Comparison of ENCODE assay signal across 8 mouse cellular contexts in genomic region chr11:116027756-116028155, GRCm38 (mm10). TPM values are rescaled to one million over a fixed set of nuclear protein-coding genes. Genes with fewer than 3 reads are reported as not detected.
DNase-seq lines count a peak whose midpoint lies in the region; ATAC-seq and TF ChIP-seq lines count a peak whose summit lies in the region.

Gene H3f3b (minus strand): TSS chr11:116027962.

- no peak for DNase-seq in layer of hippocampus, adult 2 months (ENCODE audit: low spot score in 2 of 2)
- no peak for DNase-seq in layer of hippocampus, adult 9-10 months (ENCODE audit: low spot score)
- no peak for DNase-seq in adrenal gland, postnatal 36 days
- no peak for DNase-seq in gastrocnemius, postnatal 25 days
- DNase-seq in intestine, embryonic 14.5 days (ENCODE audit: low spot score): no peak
- DNase-seq in ovary, adult 18-20 months (ENCODE audit: low spot score): no peak
- no peak for DNase-seq in urinary bladder, postnatal 14 days (ENCODE audit: low spot score)

- H3K27ac ChIP-seq in layer of hippocampus, adult 2 months: no peak within 1 kb of the TSS
- no peak within 1 kb of the TSS for H3K27ac ChIP-seq in intestine, embryonic 14.5 days (ENCODE audit: low read depth)

- H3K4me3 ChIP-seq in layer of hippocampus, adult 2 months: no peak within 1 kb of the TSS
- no peak within 1 kb of the TSS for H3K4me3 ChIP-seq in intestine, embryonic 14.5 days (ENCODE audit: low read depth, low read length)

- no peaks in the 10 kb centered on the region for H3K27me3 ChIP-seq in intestine, embryonic 14.5 days (replicated peaks; ENCODE audit: control insufficient read depth, insufficient read depth, low read length)

- TF ChIP-seq CTCF in layer of hippocampus, adult 2 months (conservative IDR thresholded peaks at IDR 0.05): no peak

- WGBS in intestine, embryonic 14.5 days: 83% methylated on average over 4 of the region's 4 CpGs

- H3K9me3 ChIP-seq in intestine, embryonic 14.5 days (ENCODE audit: control insufficient read depth, low read length): no peaks in the 10 kb centered on the region

- no peak within 1 kb of the TSS for H3K9ac ChIP-seq in intestine, embryonic 14.5 days (ENCODE audit: low read length)

- no peaks in the 10 kb centered on the region for H3K36me3 ChIP-seq in intestine, embryonic 14.5 days (ENCODE audit: control insufficient read depth, insufficient read depth, low read length)

- H3K4me2 ChIP-seq in intestine, embryonic 14.5 days (ENCODE audit: low read length): no peak within 1 kb of the TSS

- ATAC-seq in intestine, embryonic 14.5 days (replicated peaks; ENCODE audit: low FRiP score, low TSS enrichment, low read depth): no peak
- ATAC-seq in megakaryocyte, adult 5-6 weeks (ENCODE audit: poor library complexity, severe bottlenecking): no peak

- peaks cover 12% of the 10 kb centered on the region for H3K4me1 ChIP-seq in intestine, embryonic 14.5 days (replicated peaks; ENCODE audit: control insufficient read depth, insufficient read depth, low read length)

RNA-seq across cellular contexts. Expression of gene H3f3b, which starts in this region (rescaled TPM):
- 100 to 1,000 TPM; 285 to 322 TPM for total RNA-seq in layer of hippocampus, adult 2 months (2021)
- 100 to 1,000 TPM; 347 to 353 TPM for total RNA-seq in adrenal gland, postnatal 36 days (2021)
- total RNA-seq in gastrocnemius, postnatal 25 days (2021): 10 to 100 TPM; 65.8 to 68.4 TPM
- polyA plus RNA-seq in intestine, embryonic 14.5 days (2014; fragmentation: Nextera tagmentation; extraction: Ambion mirVana): 1,654 and 1,734 TPM in 2 replicates
- total RNA-seq in megakaryocyte, adult 5-6 weeks (2015): 756 and 808 TPM in 2 replicates
- total RNA-seq in megakaryocyte, adult 5-6 weeks (2017): 735 and 795 TPM in 2 replicates

Comparison
In these comparisons a context has a peak if more than half of its experiments do, and no peak if none do; other contexts are left out.
1. RNA of gene H3f3b (total RNA-seq): 735 to 808 TPM in megakaryocyte, adult 5-6 weeks, 347 to 353 TPM in adrenal gland, postnatal 36 days and 285 to 322 TPM in layer of hippocampus, adult 2 months; 65.8 to 68.4 TPM in gastrocnemius, postnatal 25 days; every median in the first group is over 4 times any median in the second.